Mouse (Mus musculus) heart, embryonic 16.5 days (tissue): ENCODE measurements around the gene Llgl1. TPM values are rescaled to one million over a fixed set of nuclear protein-coding genes. Genes with fewer than 3 reads are reported as not detected.

Experiments used
- ATAC-seq: fragments of 200-750 bp; cut with Nextera tagmentation; replicated peaks from 2 replicates; pipeline ENCODE4 v1.8.0; 2017; ENCODE audit warnings: moderate number of reproducible peaks; ENCODE audit not compliant: insufficient read depth, low FRiP score; ENCODE audit errors: extremely low read depth
- H3K27ac ChIP-seq: fragments of 300-500 bp; sonication (generic); 2 replicates; pipeline ENCODE4 v1.5.1; 2014; ENCODE audit warnings: mild to moderate bottlenecking, low read length, control low read depth, moderate library complexity
- H3K27me3 ChIP-seq: fragments of 300-500 bp; sonication (generic); 2 replicates; pipeline ENCODE4 v1.6.1; 2014; ENCODE audit warnings: low read length, mixed read lengths; ENCODE audit not compliant: control insufficient read depth, insufficient read depth
- H3K36me3 ChIP-seq: fragments of 300-500 bp; sonication (generic); 2 replicates; pipeline ENCODE4 v1.6.1; 2014; ENCODE audit not compliant: control insufficient read depth, insufficient read depth
- H3K4me1 ChIP-seq: fragments of 300-500 bp; sonication (generic); 2 replicates; pipeline ENCODE4 v1.6.1; 2014; ENCODE audit warnings: low read length, mixed read lengths; ENCODE audit not compliant: control insufficient read depth, insufficient read depth
- H3K4me2 ChIP-seq: fragments of 300-500 bp; sonication (generic); 2 replicates; pipeline ENCODE4 v1.6.1; 2014; ENCODE audit warnings: low read depth, mild to moderate bottlenecking, control low read depth, low read length
- H3K4me3 ChIP-seq: fragments of 300-500 bp; sonication (generic); 2 replicates; pipeline ENCODE4 v1.5.1; 2014; ENCODE audit warnings: mild to moderate bottlenecking, control low read depth, low read length
- H3K9ac ChIP-seq: fragments of 300-500 bp; sonication (generic); 2 replicates; pipeline ENCODE4 v1.6.1; 2014; ENCODE audit warnings: low read length, control low read depth
- H3K9me3 ChIP-seq: fragments of 300-500 bp; sonication (generic); replicated peaks from 2 replicates; pipeline ENCODE4 v1.6.1; 2016; ENCODE audit warnings: low read length; ENCODE audit not compliant: control insufficient read depth
- WGBS: fragments of 180-500 bp; shearing (Covaris S2); extraction: QIAGEN DNeasy Blood & Tissue Kit; methylation state at CpG from one replicate; pipeline ENCODE4 v1.1.7; 2014; 5-methylcytosine and 5-hydroxymethylcytosine counted together
- polyA plus RNA-seq: library from polyadenylated mRNA; unstranded; fragments of >200 nt; fragmentation: Nextera tagmentation; extraction: Ambion mirVana; gene quantifications from 2 replicates; pipeline ENCODE4 v1.2.1, GENCODE M21; 2015

Llgl1 gene
- polyA plus RNA-seq, 1 experiment from 2014 or later = 28.9 TPM

DNA sequence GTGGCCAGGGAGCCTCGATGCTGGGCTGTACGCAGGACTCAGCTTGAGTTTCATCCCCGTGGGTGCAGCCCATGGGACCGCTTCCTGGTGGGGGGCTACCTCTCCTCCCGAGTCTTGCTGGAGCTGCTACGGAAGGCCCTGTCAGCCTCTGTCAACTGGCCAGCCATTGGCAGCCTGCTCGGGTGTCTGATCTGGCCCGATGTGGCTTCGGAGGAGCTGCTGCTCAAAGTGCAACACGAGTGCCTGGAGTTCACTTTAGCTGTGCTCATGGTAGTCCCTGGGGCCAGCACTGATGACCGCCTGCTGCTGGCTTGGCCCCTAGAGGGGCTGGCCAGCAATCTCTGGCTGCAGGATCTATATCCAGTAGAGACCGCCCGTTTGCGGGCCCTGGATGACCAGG lies 31.7 kb downstream of the Llgl1 start:
- H3K9ac ChIP-seq = no peak overlapping the region
- no peak overlapping the region for H3K4me3 ChIP-seq
- H3K4me2 ChIP-seq = no peak overlapping the region
- no peaks in the 10 kb centered on the region for H3K9me3 ChIP-seq
- H3K27ac ChIP-seq = no peak overlapping the region
- no peak for ATAC-seq
- 87% methylated on average over 14 of the region's 14 CpGs for WGBS
- H3K27me3 ChIP-seq = no peaks in the 10 kb centered on the region
- H3K4me1 ChIP-seq = peaks cover 19% of the 10 kb centered on the region
- H3K36me3 ChIP-seq = peaks cover 18% of the 10 kb centered on the region

DNA sequence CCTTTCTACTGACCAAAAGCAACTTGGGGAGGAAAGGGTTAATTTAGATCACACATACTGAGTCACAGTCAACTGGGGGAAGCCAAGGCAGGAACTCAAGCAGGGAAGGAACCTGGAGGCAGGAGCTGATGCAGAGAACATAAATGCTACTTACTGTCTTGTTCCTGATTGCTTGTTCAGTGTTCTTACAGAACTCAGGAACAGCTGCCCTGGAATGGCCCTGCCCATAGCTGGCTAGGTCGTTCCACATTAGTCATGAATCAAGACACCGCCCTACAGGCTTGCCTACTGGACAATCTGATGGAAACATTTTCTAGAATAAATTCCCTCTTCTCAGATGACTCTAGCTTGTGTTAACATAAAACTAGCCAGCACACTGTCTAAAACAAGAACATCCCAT lies 34.7 kb downstream of the Llgl1 start:
- Histone ChIP-seq H3K4me2 (no peak overlapping the region), H3K9ac (no peak overlapping the region), H3K4me3 (no peak overlapping the region), H3K27me3 (no peaks in the 10 kb centered on the region), H3K36me3 (peaks cover 22% of the 10 kb centered on the region), H3K4me1 (peaks cover 4% of the 10 kb centered on the region), H3K9me3 (no peaks in the 10 kb centered on the region), H3K27ac (no peak overlapping the region)
- WGBS = 71% methylated on average over 2 of the region's 2 CpGs
- ATAC-seq = no peak

DNA sequence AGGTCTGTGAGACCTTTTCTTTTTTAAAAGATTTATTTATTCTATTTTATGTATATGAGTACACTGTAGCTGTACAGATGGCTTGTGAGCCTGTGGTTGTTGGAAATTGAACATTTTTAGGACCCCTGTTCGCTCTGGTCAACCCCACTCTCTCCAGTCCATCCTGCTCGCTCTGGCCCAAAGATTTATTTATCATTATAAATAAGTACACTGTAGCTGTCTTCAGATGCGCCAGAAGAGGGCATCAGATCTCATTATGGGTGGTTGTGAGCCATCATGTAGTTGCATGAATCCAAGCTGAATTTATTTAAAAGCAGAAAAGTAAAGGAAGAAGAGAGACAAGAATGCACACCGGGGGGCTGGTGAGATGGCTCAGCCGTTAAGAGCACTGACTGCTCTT lies 35.7 kb downstream of the Llgl1 start:
- Histone ChIP-seq H3K27ac (no peak overlapping the region), H3K36me3 (peaks cover 23% of the 10 kb centered on the region), H3K4me1 (no peaks in the 10 kb centered on the region), H3K4me2 (no peak overlapping the region), H3K27me3 (no peaks in the 10 kb centered on the region), H3K9ac (no peak overlapping the region), H3K4me3 (no peak overlapping the region), H3K9me3 (no peaks in the 10 kb centered on the region)
- ATAC-seq = no peak
- 81% methylated on average over 5 of the region's 5 CpGs for WGBS

DNA sequence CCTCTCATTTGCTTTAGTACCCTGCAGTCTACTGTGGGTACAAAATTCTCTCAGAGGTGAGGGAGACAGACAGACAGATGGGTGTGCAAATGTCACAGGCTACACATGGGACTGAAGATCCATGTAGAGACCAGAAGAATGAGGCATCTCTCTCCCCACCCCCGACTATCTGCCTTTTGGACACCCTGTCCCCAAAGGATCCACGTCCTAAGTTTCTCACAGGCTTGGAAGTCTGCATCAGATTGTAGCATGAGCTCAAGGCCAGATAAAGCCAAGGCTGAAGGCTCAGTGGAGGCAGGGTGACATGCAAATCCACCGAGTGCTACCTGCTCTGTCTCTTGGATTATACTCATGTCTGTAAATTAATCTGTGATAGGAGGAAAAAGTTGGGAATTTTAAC lies 37.0 kb downstream of the Llgl1 start:
- Histone ChIP-seq H3K4me2 (no peak overlapping the region), H3K27ac (no peak overlapping the region), H3K9ac (no peak overlapping the region), H3K9me3 (no peaks in the 10 kb centered on the region), H3K4me1 (no peaks in the 10 kb centered on the region), H3K4me3 (no peak overlapping the region), H3K27me3 (no peaks in the 10 kb centered on the region), H3K36me3 (peaks cover 17% of the 10 kb centered on the region)
- WGBS = 70% methylated on average over 3 of the region's 3 CpGs
- no peak for ATAC-seq

DNA sequence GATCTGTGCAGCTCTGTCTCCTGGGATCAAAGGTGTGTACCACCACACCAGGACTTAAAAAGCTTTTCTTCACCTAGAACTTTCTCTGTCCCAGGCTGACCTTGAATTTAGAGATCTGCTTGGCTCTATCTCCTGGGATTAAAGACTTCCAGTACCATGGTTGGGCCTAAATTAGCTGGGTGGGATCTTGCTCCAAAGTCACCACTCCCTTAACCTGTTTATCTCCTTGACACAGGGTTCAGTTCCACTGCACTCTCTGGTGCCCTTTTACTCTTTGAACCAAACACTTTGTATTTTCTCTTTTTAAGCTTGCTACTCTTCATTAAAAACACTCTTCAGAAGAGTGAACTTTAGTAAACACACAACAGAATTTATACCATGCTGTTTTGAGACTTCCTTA lies 37.9 kb downstream of the Llgl1 start:
- Histone ChIP-seq H3K27ac (no peak overlapping the region), H3K9me3 (no peaks in the 10 kb centered on the region), H3K36me3 (peaks cover 22% of the 10 kb centered on the region), H3K4me3 (no peak overlapping the region), H3K4me2 (no peak overlapping the region), H3K27me3 (no peaks in the 10 kb centered on the region), H3K9ac (no peak overlapping the region), H3K4me1 (no peaks in the 10 kb centered on the region)
- ATAC-seq = no peak

DNA sequence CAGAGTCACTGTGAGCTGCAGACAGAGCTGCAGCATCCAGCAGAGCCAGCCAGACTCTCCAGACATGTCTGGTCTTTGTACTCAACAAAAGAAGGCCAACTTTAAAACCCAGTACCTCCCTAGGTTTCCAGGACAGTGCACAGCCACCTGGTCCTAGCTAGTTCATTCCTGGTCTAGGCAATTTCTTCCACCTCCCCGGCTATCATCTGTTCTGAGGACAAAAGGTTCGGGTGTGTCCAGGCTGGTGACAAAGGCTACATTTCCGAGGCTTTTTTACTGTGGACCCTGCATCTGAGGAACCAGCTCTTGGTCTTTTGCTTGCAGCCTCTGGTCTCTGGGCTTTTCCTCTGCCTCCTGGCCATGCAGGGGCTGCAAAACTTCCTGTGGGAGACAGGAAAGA lies 40.8 kb downstream of the Llgl1 start:
- H3K9me3 ChIP-seq = no peaks in the 10 kb centered on the region
- no peak overlapping the region for H3K4me3 ChIP-seq
- WGBS = 82% methylated on average over 3 of the region's 3 CpGs
- no peak overlapping the region for H3K9ac ChIP-seq
- H3K36me3 ChIP-seq = peaks cover 19% of the 10 kb centered on the region
- no peaks in the 10 kb centered on the region for H3K4me1 ChIP-seq
- H3K27ac ChIP-seq = no peak overlapping the region
- no peak overlapping the region for H3K4me2 ChIP-seq
- no peaks in the 10 kb centered on the region for H3K27me3 ChIP-seq
- ATAC-seq = no peak

DNA sequence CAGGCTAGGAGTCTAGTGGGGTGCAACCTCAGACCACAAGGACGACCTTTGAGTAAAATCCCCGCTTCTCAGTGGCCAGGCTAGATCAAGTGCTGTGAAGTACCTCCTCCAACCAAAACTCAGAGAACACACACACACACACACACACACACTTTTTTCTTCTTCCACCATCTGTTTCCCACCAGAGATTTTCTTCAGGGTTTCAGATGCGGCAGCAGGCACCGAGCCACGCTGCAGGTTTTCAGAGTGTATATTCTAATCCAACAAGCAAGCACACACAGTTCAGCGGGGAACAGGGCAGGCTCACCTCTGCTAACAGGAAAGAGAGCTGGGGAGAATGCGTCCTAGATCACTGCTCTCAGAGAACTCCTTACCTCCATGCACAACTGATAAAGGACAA lies 56.0 kb downstream of the Llgl1 start:
- Histone ChIP-seq H3K36me3 (peaks cover 48% of the 10 kb centered on the region), H3K9me3 (no peaks in the 10 kb centered on the region), H3K27me3 (no peaks in the 10 kb centered on the region), H3K4me3 (no peak overlapping the region), H3K27ac (no peak overlapping the region), H3K4me1 (no peaks in the 10 kb centered on the region), H3K4me2 (no peak overlapping the region), H3K9ac (no peak overlapping the region)
- no peak for ATAC-seq
- 90% methylated on average over 7 of the region's 7 CpGs for WGBS

DNA sequence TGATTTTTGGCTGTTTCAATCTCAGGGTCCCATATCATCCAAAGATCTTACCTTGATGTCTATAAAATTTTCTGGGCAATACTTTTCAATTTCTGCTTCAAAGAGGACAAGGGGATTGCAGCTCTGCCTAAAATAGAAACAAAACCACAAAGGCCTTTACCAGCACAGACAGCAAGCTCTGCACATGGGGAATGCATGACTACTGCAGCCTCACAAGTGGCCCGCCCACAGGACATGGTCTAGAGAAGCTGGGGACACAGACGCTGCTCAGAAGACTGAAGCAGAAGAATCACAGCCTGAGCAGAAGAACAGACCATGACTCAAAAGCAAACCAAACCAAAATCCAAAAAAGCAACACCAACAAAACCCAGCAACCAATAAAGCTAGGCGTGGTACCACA lies 62.2 kb downstream of the Llgl1 start:
- no peaks in the 10 kb centered on the region for H3K4me1 ChIP-seq
- no peak overlapping the region for H3K27ac ChIP-seq
- 71% methylated on average over 3 of the region's 3 CpGs for WGBS
- H3K9ac ChIP-seq = no peak overlapping the region
- no peak for ATAC-seq
- H3K9me3 ChIP-seq = no peaks in the 10 kb centered on the region
- no peak overlapping the region for H3K4me2 ChIP-seq
- H3K4me3 ChIP-seq = no peak overlapping the region
- H3K36me3 ChIP-seq = peaks cover 21% of the 10 kb centered on the region
- H3K27me3 ChIP-seq = no peaks in the 10 kb centered on the region
